In the genomic region with DNA sequence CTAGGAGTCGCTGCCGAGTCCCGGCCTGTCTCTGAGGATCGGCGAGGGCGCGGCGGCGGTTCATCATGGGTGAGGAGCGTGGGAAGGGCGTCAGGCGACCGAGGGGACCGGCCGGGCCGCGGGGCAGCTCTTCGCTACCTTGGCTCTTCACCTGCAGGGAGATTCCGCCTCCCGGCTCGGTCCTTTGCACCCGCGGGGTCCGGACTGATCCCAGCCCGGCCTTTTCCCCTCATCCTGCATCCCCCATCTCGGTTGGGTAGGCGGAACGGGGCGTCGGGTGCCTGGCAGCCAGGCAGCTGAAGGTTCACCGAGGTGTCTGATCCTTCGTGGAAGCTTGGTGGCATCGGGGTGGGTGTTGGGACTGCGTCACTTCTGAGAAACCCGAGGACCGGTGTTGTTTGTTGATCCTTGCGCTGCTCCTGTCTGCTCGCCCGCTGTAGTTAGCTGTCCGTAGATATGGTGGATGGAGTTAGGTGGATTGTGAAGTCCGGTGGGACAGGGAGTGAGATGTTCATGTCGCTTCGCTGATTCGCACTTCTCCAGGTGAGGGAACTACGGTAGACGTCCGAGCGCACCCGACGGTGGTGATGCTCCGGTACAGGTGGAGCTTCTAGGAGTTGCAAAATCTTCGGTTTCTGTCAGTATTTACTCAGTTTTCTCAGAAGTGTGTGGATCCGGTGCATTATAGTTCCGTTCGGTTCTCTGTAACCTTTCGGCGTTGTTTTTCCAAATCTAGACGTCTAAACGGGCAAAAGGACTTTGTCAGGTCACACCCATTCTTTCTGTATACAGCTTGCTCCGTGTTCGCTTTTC, we compare ENCODE assay signal across 8 mouse cellular contexts. TPM values are rescaled to one million over a fixed set of nuclear protein-coding genes. Genes with fewer than 3 reads are reported as not detected.
DNase-seq lines count a peak whose midpoint lies in the region; ATAC-seq and TF ChIP-seq lines count a peak whose summit lies in the region.

No protein-coding gene starts in this region.

- peak overlapping the region; percentile 87 for H3K4me3 ChIP-seq in heart, adult 2 months
- peak overlapping the region; percentile 64 for H3K4me3 ChIP-seq in cortical plate, adult 2 months (ENCODE audit: insufficient read depth, low read length)
- peak overlapping the region; percentile 96 for H3K4me3 ChIP-seq in hindbrain, embryonic 15.5 days
- H3K4me3 ChIP-seq in midbrain, embryonic 11.5 days (ENCODE audit: low read depth, low read length): peak overlapping the region; percentile 94

- H3K9ac ChIP-seq in heart, adult 2 months (ENCODE audit: low read depth, low read length): peak overlapping the region; percentile 95
- H3K9ac ChIP-seq in hindbrain, embryonic 15.5 days: peak overlapping the region; percentile 91
- peak overlapping the region; percentile 94 for H3K9ac ChIP-seq in midbrain, embryonic 11.5 days (ENCODE audit: low read length)

- no peak for DNase-seq in heart, adult 2 months
- DNase-seq in heart, adult 11 months: no peak
- DNase-seq in 3T3-L1 (ENCODE audit: low read depth, low spot score): peak; percentile 30
- peak; percentile 89 for DNase-seq in midbrain, embryonic 11.5 days (ENCODE audit: low spot score, missing footprints)
- no peak for DNase-seq in adrenal gland, adult (ENCODE audit: inconsistent age in 2 of 2, low spot score in 1 of 2)
- no peak for DNase-seq in layer of hippocampus, adult 9-10 months (ENCODE audit: low spot score)

- intact Hi-C loops in heart, adult 2 months (cut with DNase I): loop anchor here (2.0 to 5.0 kb wide), 3 partner anchors 95 to 353 kb away; partner anchors contain the start of genes Chpt1, Dram1, Gnptab and Utp20

- peak overlapping the region; percentile 96 for H3K27ac ChIP-seq in heart, adult 2 months
- peak overlapping the region; percentile 82 for H3K27ac ChIP-seq in cortical plate, adult 2 months (ENCODE audit: insufficient read depth, low read length)
- H3K27ac ChIP-seq in hindbrain, embryonic 15.5 days (replicated peaks): peak overlapping the region; percentile 84
- H3K27ac ChIP-seq in midbrain, embryonic 11.5 days (ENCODE audit: low read depth, low read length): no peak overlapping the region; the same call in 1 of the 2 replicates

- H3K79me2 ChIP-seq in heart, adult 2 months (replicated peaks; ENCODE audit: control insufficient read depth, insufficient read depth, low read length): peaks cover 1% of the 10 kb centered on the region; the same call in 1 of the 2 replicates

- peak overlapping the region; percentile 90 for H3K4me2 ChIP-seq in hindbrain, embryonic 15.5 days
- peak overlapping the region; percentile 95 for H3K4me2 ChIP-seq in midbrain, embryonic 11.5 days

- no peak for TF ChIP-seq EP300 in heart, adult 2 months (IDR thresholded peaks at IDR 0.05; ENCODE audit: insufficient read depth, low read depth, low read length)

- H3K9me3 ChIP-seq in hindbrain, embryonic 15.5 days: no peaks in the 10 kb centered on the region
- no peaks in the 10 kb centered on the region for H3K9me3 ChIP-seq in midbrain, embryonic 11.5 days (ENCODE audit: control insufficient read depth, low read length)

- H3K27me3 ChIP-seq in heart, adult 2 months (ENCODE audit: control insufficient read depth, insufficient read depth, low read length): no peaks in the 10 kb centered on the region
- H3K27me3 ChIP-seq in hindbrain, embryonic 15.5 days: no peaks in the 10 kb centered on the region
- no peaks in the 10 kb centered on the region; the same call in 1 of the 2 replicates for H3K27me3 ChIP-seq in midbrain, embryonic 11.5 days (ENCODE audit: control insufficient read depth, insufficient read depth, low read length)

- ATAC-seq in hindbrain, embryonic 15.5 days (ENCODE audit: low FRiP score, low read depth): peak; percentile 55; the same call in 1 of the 2 replicates
- peak; percentile 69; the same call in 1 of the 2 replicates for ATAC-seq in midbrain, embryonic 11.5 days (ENCODE audit: low FRiP score)

- no peak for TF ChIP-seq CTCF in heart, adult 2 months (IDR thresholded peaks at IDR 0.05)
- no peak for TF ChIP-seq CTCF in cortical plate, adult 2 months (IDR thresholded peaks at IDR 0.05; ENCODE audit: extremely low read depth, insufficient read depth, low read length)

- under 1% methylated on average over 61 of the region's 61 CpGs for WGBS in heart, adult 2 months
- WGBS in hindbrain, embryonic 15.5 days: 2% methylated on average over 61 of the region's 61 CpGs
- WGBS in midbrain, embryonic 11.5 days: 3% methylated on average over 57 of the region's 61 CpGs

- TF ChIP-seq POLR2A in heart, adult 2 months (IDR thresholded peaks at IDR 0.05; ENCODE audit: insufficient read depth, low read depth, low read length): no peak
- no peak for TF ChIP-seq POLR2A in cortical plate, adult 2 months (IDR thresholded peaks at IDR 0.05; ENCODE audit: extremely low read depth, insufficient read depth, low read length)

- peaks cover 1% of the 10 kb centered on the region; the same call in 1 of the 2 replicates for H3K4me1 ChIP-seq in heart, adult 2 months (ENCODE audit: control insufficient read depth, insufficient read depth, low read length)
- H3K4me1 ChIP-seq in cortical plate, adult 2 months (ENCODE audit: control insufficient read depth, insufficient read depth, low read length): no peaks in the 10 kb centered on the region; the same call in 1 of the 2 replicates
- H3K4me1 ChIP-seq in hindbrain, embryonic 15.5 days (replicated peaks): peaks cover 23% of the 10 kb centered on the region
- peaks cover 8% of the 10 kb centered on the region for H3K4me1 ChIP-seq in midbrain, embryonic 11.5 days (ENCODE audit: control insufficient read depth, insufficient read depth, low read length)

- H3K36me3 ChIP-seq in heart, adult 2 months (ENCODE audit: control insufficient read depth, insufficient read depth, low read length): no peaks in the 10 kb centered on the region; the same call in 1 of the 2 replicates
- H3K36me3 ChIP-seq in hindbrain, embryonic 15.5 days: peaks cover 5% of the 10 kb centered on the region
- no peaks in the 10 kb centered on the region for H3K36me3 ChIP-seq in midbrain, embryonic 11.5 days (ENCODE audit: control insufficient read depth, insufficient read depth, low read length)

RNA-seq across cellular contexts. Expression of gene Arl1, which starts 1.0 kb away (rescaled TPM):
- 10 to 100 TPM; 80.3 to 89.2 TPM for total RNA-seq in heart, adult 2 months (2021)
- 26.1 and 61.1 TPM in 2 replicates for polyA plus RNA-seq in heart, adult 2 months (2012; rRNA removed)
- polyA plus RNA-seq in cortical plate, adult 2 months (2012; rRNA removed): 130 and 132 TPM in 2 replicates
- 144 and 153 TPM in 2 replicates for polyA plus RNA-seq in hindbrain, embryonic 15.5 days (2015; fragmentation: Nextera tagmentation; extraction: Ambion mirVana)
- polyA plus RNA-seq in midbrain, embryonic 11.5 days (2014; fragmentation: Nextera tagmentation; extraction: Ambion mirVana): 165 and 178 TPM in 2 replicates

RNA-seq across cellular contexts. Expression of gene Spic, which starts 46.9 kb away (rescaled TPM):
- total RNA-seq in heart, adult 2 months (2021): under 1 TPM in 1 of 2 experiments, not detected in 1; 0.31 TPM
- polyA plus RNA-seq in heart, adult 2 months (2012; rRNA removed): 0.04 TPM in 1 of 2 replicates, not detected in the other
- not detected in 2 replicates for polyA plus RNA-seq in cortical plate, adult 2 months (2012; rRNA removed)
- polyA plus RNA-seq in hindbrain, embryonic 15.5 days (2015; fragmentation: Nextera tagmentation; extraction: Ambion mirVana): 0.21 TPM in 1 of 2 replicates, not detected in the other
- polyA plus RNA-seq in midbrain, embryonic 11.5 days (2014; fragmentation: Nextera tagmentation; extraction: Ambion mirVana): not detected in 2 replicates

Comparison
In these comparisons a context has a peak if more than half of its experiments do, and no peak if none do; other contexts are left out.
1. DNase-seq: peak in 3T3-L1 (single experiment) and midbrain, embryonic 11.5 days (single experiment); none in heart, adult 2 months (0 of 2), heart, adult 11 months (single experiment), adrenal gland, adult (0 of 2) and layer of hippocampus, adult 9-10 months (single experiment).
2. Peak in every context shown above with its lines, with median percentiles within 50 percentile points of each other: H3K4me3 ChIP-seq and H3K9ac ChIP-seq.